Mouse (Mus musculus): ENCODE results near the gene Prdm1. TPM values are rescaled to one million over a fixed set of nuclear protein-coding genes. Genes with fewer than 3 reads are reported as not detected.

Prdm1 gene
- total and polyA plus RNA-seq, 3 experiments, result 8.9 to 29.1 (median 10.7) TPM

DNA sequence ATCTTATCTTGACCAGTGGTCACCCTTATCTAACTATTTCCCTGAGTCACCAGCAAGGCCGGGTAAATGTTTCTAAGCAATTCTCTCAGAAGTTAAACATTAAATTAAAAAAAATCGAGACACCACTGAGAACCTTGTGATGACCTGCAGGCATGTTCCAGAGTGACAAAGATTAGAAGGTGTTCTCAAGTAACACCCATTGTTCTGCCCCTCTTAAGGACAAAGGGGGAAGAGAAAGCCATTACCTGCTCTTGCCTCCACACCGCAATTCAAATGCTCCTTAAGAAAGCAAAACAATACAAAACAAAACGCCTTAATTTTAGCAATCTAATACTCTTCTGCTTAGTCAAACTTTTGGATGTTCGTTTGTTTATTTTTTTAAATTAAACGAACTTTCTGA, 8.1 kb downstream of the Prdm1 start:
- no peaks in the 10 kb centered on the region for H3K9me3 ChIP-seq (replicated peaks)
- DNase-seq (ENCODE audit: low spot score) (no peak), ATAC-seq (ENCODE audit: extremely low read depth, insufficient number of reproducible peaks, low FRiP score, poor library complexity, severe bottlenecking) (no peak)
- no peaks in the 10 kb centered on the region for H3K27me3 ChIP-seq (ENCODE audit: insufficient read depth, low read length)
- H3K4me1 ChIP-seq (ENCODE audit: insufficient read depth, low read depth, low read length), result no peaks in the 10 kb centered on the region
- no peak for TF ChIP-seq GATA1 (IDR thresholded peaks at IDR 0.05; ENCODE audit: borderline replicate concordance, low read length)
- TF ChIP-seq TAL1 (conservative IDR thresholded peaks at IDR 0.05; ENCODE audit: low read depth, low read length), result no peak
- no peak for TF ChIP-seq CTCF (IDR thresholded peaks at IDR 0.05; ENCODE audit: low read depth, low read length)
- no peak for TF ChIP-seq GATA2 (IDR thresholded peaks at IDR 0.05; ENCODE audit: borderline replicate concordance, low read depth, low read length)
- no peak for TF ChIP-seq POLR2AphosphoS5 (IDR thresholded peaks at IDR 0.05; ENCODE audit: insufficient replicate concordance, low read depth, low read length)
- H3K36me3 ChIP-seq (replicated peaks), result no peaks in the 10 kb centered on the region
- no peak overlapping the region for H3K4me3 ChIP-seq (ENCODE audit: low read depth, low read length)

DNA sequence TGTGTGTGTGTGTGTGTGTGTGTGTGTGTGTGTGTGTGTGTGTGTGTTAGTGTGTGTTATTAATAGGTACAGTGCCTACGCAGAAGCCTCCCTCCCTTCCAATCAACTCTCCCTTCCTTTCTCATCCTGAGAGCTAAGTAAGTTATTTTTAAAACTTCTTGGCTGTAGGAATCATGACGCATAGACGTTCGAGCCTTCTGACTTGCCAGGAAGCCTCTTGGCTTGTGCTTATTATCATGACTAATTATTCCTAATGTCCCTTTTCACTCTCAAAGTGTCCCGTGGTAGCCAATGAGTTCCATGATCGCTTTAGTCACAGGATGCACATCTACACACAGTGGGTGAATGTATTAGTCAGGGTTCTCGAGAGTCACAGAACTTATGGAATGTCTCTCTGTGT, 9.7 kb downstream of the Prdm1 start:
- Histone ChIP-seq H3K27me3 (ENCODE audit: insufficient read depth, low read length) (no peaks in the 10 kb centered on the region), H3K9me3 (replicated peaks) (no peaks in the 10 kb centered on the region), H3K4me3 (ENCODE audit: low read depth, low read length) (no peak overlapping the region), H3K4me1 (ENCODE audit: insufficient read depth, low read depth, low read length) (no peaks in the 10 kb centered on the region), H3K36me3 (replicated peaks) (no peaks in the 10 kb centered on the region)
- no peak for TF ChIP-seq CTCF (IDR thresholded peaks at IDR 0.05; ENCODE audit: low read depth, low read length)
- TF ChIP-seq GATA2 (IDR thresholded peaks at IDR 0.05; ENCODE audit: borderline replicate concordance, low read depth, low read length), result no peak
- TF ChIP-seq POLR2AphosphoS5 (IDR thresholded peaks at IDR 0.05; ENCODE audit: insufficient replicate concordance, low read depth, low read length), result no peak
- no peak for TF ChIP-seq TAL1 (conservative IDR thresholded peaks at IDR 0.05; ENCODE audit: low read depth, low read length)
- no peak for TF ChIP-seq GATA1 (IDR thresholded peaks at IDR 0.05; ENCODE audit: borderline replicate concordance, low read length)
- no peak for ATAC-seq (ENCODE audit: extremely low read depth, insufficient number of reproducible peaks, low FRiP score, poor library complexity, severe bottlenecking)
- no peak for DNase-seq (ENCODE audit: low spot score)

DNA sequence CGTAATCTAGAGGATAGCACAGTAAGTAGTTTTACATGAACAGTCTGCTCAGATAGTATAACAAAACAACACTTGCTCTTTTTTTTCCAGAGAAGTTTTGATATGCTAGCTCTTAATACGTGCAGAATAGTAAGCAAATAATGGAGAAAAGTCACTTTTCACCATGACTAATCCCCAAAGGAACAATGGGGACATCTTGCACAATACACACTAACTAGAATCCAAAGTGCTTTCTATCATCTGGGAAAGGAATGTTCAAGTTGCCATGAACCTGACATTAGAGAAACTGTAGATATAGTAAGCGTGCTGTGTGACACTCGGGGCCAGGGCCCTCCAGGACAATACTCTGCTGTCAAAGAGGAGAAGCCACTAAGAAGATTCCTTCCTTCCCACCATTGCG, 15.2 kb downstream of the Prdm1 start:
- DNase-seq (ENCODE audit: low spot score) (no peak), ATAC-seq (ENCODE audit: extremely low read depth, insufficient number of reproducible peaks, low FRiP score, poor library complexity, severe bottlenecking) (no peak)
- H3K4me1 ChIP-seq (ENCODE audit: insufficient read depth, low read depth, low read length), result peaks cover 2% of the 10 kb centered on the region
- no peaks in the 10 kb centered on the region for H3K27me3 ChIP-seq (ENCODE audit: insufficient read depth, low read length)
- H3K36me3 ChIP-seq (replicated peaks), result no peaks in the 10 kb centered on the region
- H3K9me3 ChIP-seq (replicated peaks), result no peaks in the 10 kb centered on the region
- no peak overlapping the region for H3K4me3 ChIP-seq (ENCODE audit: low read depth, low read length)
- TF ChIP-seq CTCF (IDR thresholded peaks at IDR 0.05; ENCODE audit: low read depth, low read length), result no peak
- no peak for TF ChIP-seq POLR2AphosphoS5 (IDR thresholded peaks at IDR 0.05; ENCODE audit: insufficient replicate concordance, low read depth, low read length)
- TF ChIP-seq GATA2 (IDR thresholded peaks at IDR 0.05; ENCODE audit: borderline replicate concordance, low read depth, low read length), result no peak
- no peak for TF ChIP-seq TAL1 (conservative IDR thresholded peaks at IDR 0.05; ENCODE audit: low read depth, low read length)
- TF ChIP-seq GATA1 (IDR thresholded peaks at IDR 0.05; ENCODE audit: borderline replicate concordance, low read length), result no peak

DNA sequence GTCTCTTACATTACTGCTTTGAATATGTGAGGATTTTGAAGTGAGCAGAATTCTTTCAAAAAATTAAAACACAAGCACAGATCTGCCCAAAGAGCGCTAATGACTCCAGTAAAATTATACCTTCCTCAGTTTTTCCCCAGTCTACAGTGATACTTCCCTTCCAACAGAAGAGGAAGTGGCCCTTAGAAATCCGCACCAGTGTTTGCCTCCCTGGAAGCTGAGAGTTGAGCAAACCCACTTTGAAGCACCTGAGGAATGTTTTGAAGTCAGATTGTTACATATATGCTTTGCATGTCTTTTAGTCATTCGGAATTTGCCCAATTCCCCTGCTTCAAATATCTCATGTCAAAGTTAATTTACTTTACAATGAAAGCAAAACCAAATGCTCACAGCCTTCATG, 17.3 kb downstream of the Prdm1 start:
- Histone ChIP-seq H3K9me3 (replicated peaks) (no peaks in the 10 kb centered on the region), H3K4me3 (ENCODE audit: low read depth, low read length) (no peak overlapping the region), H3K4me1 (ENCODE audit: insufficient read depth, low read depth, low read length) (peaks cover 5% of the 10 kb centered on the region), H3K27me3 (ENCODE audit: insufficient read depth, low read length) (no peaks in the 10 kb centered on the region), H3K36me3 (replicated peaks) (no peaks in the 10 kb centered on the region)
- DNase-seq (ENCODE audit: low spot score) (no peak), ATAC-seq (ENCODE audit: extremely low read depth, insufficient number of reproducible peaks, low FRiP score, poor library complexity, severe bottlenecking) (no peak)
- TF ChIP-seq CTCF (IDR thresholded peaks at IDR 0.05; ENCODE audit: low read depth, low read length), result no peak
- TF ChIP-seq POLR2AphosphoS5 (IDR thresholded peaks at IDR 0.05; ENCODE audit: insufficient replicate concordance, low read depth, low read length), result no peak
- TF ChIP-seq GATA2 (IDR thresholded peaks at IDR 0.05; ENCODE audit: borderline replicate concordance, low read depth, low read length), result no peak
- TF ChIP-seq GATA1 (IDR thresholded peaks at IDR 0.05; ENCODE audit: borderline replicate concordance, low read length), result no peak
- TF ChIP-seq TAL1 (conservative IDR thresholded peaks at IDR 0.05; ENCODE audit: low read depth, low read length), result no peak

DNA sequence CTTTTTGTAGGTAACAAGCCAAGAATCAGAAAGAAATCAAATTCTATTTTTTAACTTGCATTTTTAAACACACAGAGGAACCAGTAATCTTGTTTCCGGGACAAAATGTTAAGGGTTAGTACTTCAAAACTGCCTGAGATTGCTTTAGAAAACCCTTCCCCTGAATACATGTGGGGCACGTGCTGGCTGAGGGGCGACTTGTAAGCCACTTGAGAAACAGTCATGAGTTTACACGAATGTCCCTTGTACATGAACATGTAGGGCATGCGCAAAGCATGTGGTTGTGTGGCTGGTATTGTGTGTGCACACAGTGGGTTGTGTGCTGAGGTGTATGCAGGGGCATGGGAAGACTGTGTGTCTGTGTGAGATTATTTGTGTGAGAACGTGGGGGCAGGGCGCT, 19.7 kb downstream of the Prdm1 start:
- Histone ChIP-seq H3K4me1 (ENCODE audit: insufficient read depth, low read depth, low read length) (peaks cover 5% of the 10 kb centered on the region), H3K9me3 (replicated peaks) (no peaks in the 10 kb centered on the region), H3K36me3 (replicated peaks) (no peaks in the 10 kb centered on the region), H3K27me3 (ENCODE audit: insufficient read depth, low read length) (no peaks in the 10 kb centered on the region), H3K4me3 (ENCODE audit: low read depth, low read length) (no peak overlapping the region)
- TF ChIP-seq GATA2 (IDR thresholded peaks at IDR 0.05; ENCODE audit: borderline replicate concordance, low read depth, low read length) (no peak), CTCF (IDR thresholded peaks at IDR 0.05; ENCODE audit: low read depth, low read length) (no peak), GATA1 (IDR thresholded peaks at IDR 0.05; ENCODE audit: borderline replicate concordance, low read length) (no peak), TAL1 (conservative IDR thresholded peaks at IDR 0.05; ENCODE audit: low read depth, low read length) (no peak), POLR2AphosphoS5 (IDR thresholded peaks at IDR 0.05; ENCODE audit: insufficient replicate concordance, low read depth, low read length) (no peak)
- ATAC-seq (ENCODE audit: extremely low read depth, insufficient number of reproducible peaks, low FRiP score, poor library complexity, severe bottlenecking) (no peak), DNase-seq (ENCODE audit: low spot score) (no peak)

DNA sequence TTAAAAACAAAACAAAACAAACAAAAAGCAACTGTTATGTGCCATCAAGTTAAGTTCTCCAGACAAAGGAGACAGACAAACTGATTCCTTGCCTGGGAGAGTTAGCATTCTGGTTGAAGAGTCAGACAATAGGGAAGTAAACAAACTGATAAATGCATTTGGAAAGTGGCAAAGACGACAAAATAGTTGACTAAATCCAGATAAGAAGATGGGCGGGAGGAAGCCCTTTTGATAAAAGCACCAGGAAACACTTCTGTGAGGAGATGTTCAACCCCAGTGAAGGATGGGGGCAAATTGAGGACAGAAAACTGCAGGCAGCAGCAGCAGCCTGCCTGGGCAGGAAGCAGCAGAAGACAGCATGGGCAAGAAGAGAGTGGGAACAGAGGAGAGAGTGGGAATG, 20.3 kb downstream of the Prdm1 start:
- H3K4me3 ChIP-seq (ENCODE audit: low read depth, low read length), result no peak overlapping the region
- H3K36me3 ChIP-seq (replicated peaks), result no peaks in the 10 kb centered on the region
- DNase-seq (ENCODE audit: low spot score), result no peak
- no peak for ATAC-seq (ENCODE audit: extremely low read depth, insufficient number of reproducible peaks, low FRiP score, poor library complexity, severe bottlenecking)
- H3K9me3 ChIP-seq (replicated peaks), result no peaks in the 10 kb centered on the region
- H3K27me3 ChIP-seq (ENCODE audit: insufficient read depth, low read length), result 0 out of 2 replicates have a peak, but pooled peaks cover 2% of the 10 kb centered on the region
- TF ChIP-seq CTCF (IDR thresholded peaks at IDR 0.05; ENCODE audit: low read depth, low read length), result no peak
- TF ChIP-seq POLR2AphosphoS5 (IDR thresholded peaks at IDR 0.05; ENCODE audit: insufficient replicate concordance, low read depth, low read length), result no peak
- no peak for TF ChIP-seq GATA1 (IDR thresholded peaks at IDR 0.05; ENCODE audit: borderline replicate concordance, low read length)
- TF ChIP-seq GATA2 (IDR thresholded peaks at IDR 0.05; ENCODE audit: borderline replicate concordance, low read depth, low read length), result no peak
- no peak for TF ChIP-seq TAL1 (conservative IDR thresholded peaks at IDR 0.05; ENCODE audit: low read depth, low read length)
- H3K4me1 ChIP-seq (ENCODE audit: insufficient read depth, low read depth, low read length), result peaks cover 5% of the 10 kb centered on the region
